In genomic region chr2:170356667-170357374, GRCm38 (mm10) we compare ENCODE assay signal across 9 mouse cellular contexts.
A peak's percentile ranks its signal among the peaks of the same experiment; 100 is the strongest.
DNase-seq lines count a peak whose midpoint lies in the region; ATAC-seq and TF ChIP-seq lines count a peak whose summit lies in the region.
"Had no signal": no experiment of that assay in that cellular context is flagged by ENCODE, and none has a peak within 500 bp of the region (broad histone marks: within the 10 kb centered on the region; RNA-seq: fewer than 3 reads in every experiment).

No protein-coding gene starts in this region.

- WGBS in cerebellum, adult 2 months: 66% methylated on average over 16 of the region's 16 CpGs
- WGBS in embryonic facial prominence, embryonic 15.5 days: 62% methylated on average over 16 of the region's 16 CpGs
- 50% methylated on average over 16 of the region's 16 CpGs for WGBS in small intestine, adult 2 months

- no peak overlapping the region for H3K4me3 ChIP-seq in cerebellum, adult 2 months (replicated peaks; ENCODE audit: insufficient read depth, low read depth, low read length)
- no peak overlapping the region for H3K4me3 ChIP-seq in layer of hippocampus, adult 2 months
- H3K4me3 ChIP-seq in embryonic facial prominence, embryonic 15.5 days (replicated peaks): no peak overlapping the region
- no peak overlapping the region for H3K4me3 ChIP-seq in small intestine, adult 2 months (ENCODE audit: low read depth, low read length)
- H3K4me3 ChIP-seq: lung, embryonic 15.5 days had no signal

- no peaks in the 10 kb centered on the region for H3K4me1 ChIP-seq in cerebellum, adult 2 months (ENCODE audit: control insufficient read depth, insufficient read depth, low read length)
- peaks cover 2% of the 10 kb centered on the region; the same call in 1 of the 2 replicates for H3K4me1 ChIP-seq in embryonic facial prominence, embryonic 15.5 days
- H3K4me1 ChIP-seq in small intestine, adult 2 months (ENCODE audit: control insufficient read depth, insufficient read depth, insufficient read length, low read length): no peaks in the 10 kb centered on the region
- H3K4me1 ChIP-seq: lung, embryonic 15.5 days had no signal

- ATAC-seq in embryonic facial prominence, embryonic 15.5 days (ENCODE audit: insufficient number of reproducible peaks, low FRiP score, low TSS enrichment, low read depth): 0 out of 2 replicates have a peak, but pooled peaks have one; percentile 31

- H3K27me3 ChIP-seq in cerebellum, adult 2 months (ENCODE audit: control insufficient read depth, insufficient read depth, low read length): no peaks in the 10 kb centered on the region
- no peaks in the 10 kb centered on the region for H3K27me3 ChIP-seq in embryonic facial prominence, embryonic 15.5 days
- H3K27me3 ChIP-seq in small intestine, adult 2 months (ENCODE audit: control insufficient read depth, insufficient read depth, low read length): no peaks in the 10 kb centered on the region
- H3K27me3 ChIP-seq: lung, embryonic 15.5 days had no signal

- H3K9me3 ChIP-seq in embryonic facial prominence, embryonic 15.5 days (replicated peaks): no peaks in the 10 kb centered on the region
- H3K9me3 ChIP-seq: lung, embryonic 15.5 days had no signal

- H3K36me3 ChIP-seq in embryonic facial prominence, embryonic 15.5 days: no peaks in the 10 kb centered on the region
- no peaks in the 10 kb centered on the region for H3K36me3 ChIP-seq in small intestine, adult 2 months (ENCODE audit: control insufficient read depth, insufficient read depth, low read length)
- H3K36me3 ChIP-seq: lung, embryonic 15.5 days had no signal

- H3K4me2 ChIP-seq in embryonic facial prominence, embryonic 15.5 days (replicated peaks): no peak overlapping the region
- H3K4me2 ChIP-seq: lung, embryonic 15.5 days had no signal

- DNase-seq in cerebellum, adult 2 months: no peak
- no peak for DNase-seq in cerebellum, adult 8-10 months
- no peak for DNase-seq in layer of hippocampus, adult 2 months (ENCODE audit: low spot score in 2 of 2)
- DNase-seq in layer of hippocampus, postnatal 14 days (ENCODE audit: low spot score in 2 of 2): no peak
- no peak for DNase-seq in right cerebral cortex, postnatal 36 days (ENCODE audit: low spot score in 2 of 2)
- no peak for DNase-seq in urinary bladder, postnatal 36 days (ENCODE audit: low spot score in 2 of 2)

- H3K9ac ChIP-seq in embryonic facial prominence, embryonic 15.5 days: no peak overlapping the region
- H3K9ac ChIP-seq: lung, embryonic 15.5 days had no signal

- no peak overlapping the region for H3K27ac ChIP-seq in cerebellum, adult 2 months (ENCODE audit: insufficient read depth, low read length)
- no peak overlapping the region for H3K27ac ChIP-seq in layer of hippocampus, adult 2 months
- H3K27ac ChIP-seq in embryonic facial prominence, embryonic 15.5 days (replicated peaks): no peak overlapping the region
- no peak overlapping the region for H3K27ac ChIP-seq in small intestine, adult 2 months (ENCODE audit: insufficient read depth, low read depth, low read length)
- H3K27ac ChIP-seq: lung, embryonic 15.5 days had no signal

- peak; percentile 28; the same call in 1 of the 2 replicates for TF ChIP-seq CTCF in cerebellum, adult 2 months (IDR thresholded peaks at IDR 0.05; ENCODE audit: borderline replicate concordance, insufficient read depth, low read depth, low read length)
- peak; percentile 64 for TF ChIP-seq CTCF in layer of hippocampus, adult 2 months (conservative IDR thresholded peaks at IDR 0.05)
- TF ChIP-seq CTCF in small intestine, adult 2 months (IDR thresholded peaks at IDR 0.05; ENCODE audit: extremely low read depth, insufficient read length, insufficient replicate concordance, low read depth, low read length): peak; percentile 23; the same call in 1 of the 2 replicates

- TF ChIP-seq POLR2A in cerebellum, adult 2 months (IDR thresholded peaks at IDR 0.05; ENCODE audit: borderline replicate concordance, insufficient read depth, low read length): no peak
- TF ChIP-seq POLR2A in small intestine, adult 2 months (IDR thresholded peaks at IDR 0.05; ENCODE audit: low read depth, low read length): no peak
